Mouse (Mus musculus): ENCODE results near the gene Zp2. TPM values are rescaled to one million over a fixed set of nuclear protein-coding genes. Genes with fewer than 3 reads are reported as not detected.

Gene Zp2
- polyA plus RNA-seq (2012) = not detected in 2 replicates

GRCm38 (mm10) chr7:120145191-120145590 lies at the start of gene Zp2:
TSS of gene Zp2 (minus strand) at chr7:120145291.
- TF ChIP-seq GATA1 (IDR thresholded peaks at IDR 0.05; ENCODE audit: low read length) = no peak

DNA sequence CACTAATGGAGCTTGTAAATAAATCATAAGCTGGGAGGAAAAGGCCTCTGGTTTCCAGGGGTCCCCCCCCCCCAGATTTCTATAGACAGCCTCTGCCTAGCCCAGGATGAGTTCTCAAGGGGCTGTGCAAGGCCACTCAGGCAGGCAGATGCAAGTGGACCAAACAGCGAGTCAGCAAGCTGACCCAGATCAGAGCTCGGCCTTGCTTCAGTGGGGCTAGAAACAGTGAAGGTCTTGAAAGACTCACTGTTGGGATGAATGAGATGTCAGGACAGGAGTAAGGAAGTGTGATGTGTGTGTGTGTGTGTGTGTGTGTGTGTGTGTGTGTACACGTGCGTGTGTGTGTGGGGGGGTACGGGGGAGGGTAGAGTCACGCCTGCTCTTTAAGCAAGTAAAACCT lies 47.7 kb upstream of the Zp2 start:
- TF ChIP-seq GATA1 (IDR thresholded peaks at IDR 0.05; ENCODE audit: low read length) = no peak

DNA sequence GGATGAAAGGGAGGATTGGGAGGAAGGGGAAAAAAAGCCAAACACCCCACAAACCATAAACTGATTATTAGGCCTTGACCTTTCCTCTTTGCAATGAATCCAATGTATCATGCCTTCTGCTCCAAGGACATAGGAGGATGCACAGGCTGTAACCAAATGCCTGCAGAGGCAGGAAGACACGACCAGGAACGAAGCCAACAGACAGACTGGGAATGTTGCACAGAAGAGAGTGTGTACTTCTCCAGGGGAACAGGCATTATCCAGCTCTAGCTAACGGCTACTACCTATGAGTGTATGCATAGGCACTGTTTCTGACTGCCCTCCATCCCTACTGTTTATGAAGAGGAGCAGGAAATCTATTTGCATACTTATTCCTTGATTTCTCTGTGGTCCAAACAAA lies 47.1 kb upstream of the Zp2 start:
- no peak for TF ChIP-seq GATA1 (IDR thresholded peaks at IDR 0.05; ENCODE audit: low read length)

DNA sequence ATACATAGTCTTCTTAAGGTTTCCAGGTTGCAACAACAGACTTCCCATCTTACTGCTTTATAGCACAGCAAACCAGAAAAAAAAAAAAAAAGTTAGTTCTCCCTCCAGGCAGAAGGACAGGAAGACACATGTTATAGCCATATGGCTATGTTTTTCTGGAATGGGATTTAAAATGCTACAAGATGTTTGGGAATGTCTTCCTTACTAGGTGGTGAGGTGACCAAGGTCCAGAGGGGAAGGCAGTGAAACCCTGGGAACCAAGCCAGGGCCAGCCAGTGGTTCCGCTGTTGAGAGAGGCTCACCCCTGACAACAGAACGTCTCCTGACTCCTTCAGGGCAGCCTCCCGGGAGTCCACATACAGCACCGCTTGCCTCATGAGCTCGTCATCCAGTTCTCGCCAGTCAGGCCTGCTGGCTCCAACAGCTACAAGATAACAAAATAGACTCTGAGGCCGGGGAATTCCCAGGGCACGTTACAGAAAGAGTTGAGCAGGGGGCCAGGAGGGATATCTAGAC lies 45.1 kb upstream of the Zp2 start:
- TF ChIP-seq GATA1 (IDR thresholded peaks at IDR 0.05; ENCODE audit: low read length) = no peak

- no peak for TF ChIP-seq GATA1 (IDR thresholded peaks at IDR 0.05; ENCODE audit: low read length)
Observed at GRCm38 (mm10) chr7:120189369-120190149, 44.5 kb upstream of the Zp2 start.

GRCm38 (mm10) chr7:120188946-120189345 lies 43.9 kb upstream of the Zp2 start:
- TF ChIP-seq GATA1 (IDR thresholded peaks at IDR 0.05; ENCODE audit: low read length) = no peak

DNA sequence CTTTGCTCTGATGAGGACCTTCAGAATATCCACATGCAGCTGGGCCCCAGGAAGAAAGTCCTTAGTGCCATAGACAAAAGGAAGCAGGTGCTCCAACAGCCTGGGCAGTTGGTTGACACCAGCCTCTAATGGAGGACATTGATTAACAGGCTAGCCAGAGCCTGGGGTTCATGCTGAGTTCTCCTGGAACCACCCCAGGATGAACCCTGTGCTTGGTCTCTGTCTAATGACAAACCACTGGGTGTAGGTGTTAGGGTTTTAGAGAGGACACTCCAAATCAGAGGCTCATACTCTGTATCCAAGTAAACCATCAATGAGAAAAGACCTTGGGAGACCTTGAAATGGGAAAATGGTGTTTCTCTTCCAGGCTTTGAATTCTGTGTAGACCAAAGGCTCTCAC lies 37.8 kb upstream of the Zp2 start:
- no peak for TF ChIP-seq GATA1 (IDR thresholded peaks at IDR 0.05; ENCODE audit: low read length)

GRCm38 (mm10) chr7:120181401-120182230 lies 36.5 kb upstream of the Zp2 start:
- no peak for TF ChIP-seq GATA1 (IDR thresholded peaks at IDR 0.05; ENCODE audit: low read length)

DNA sequence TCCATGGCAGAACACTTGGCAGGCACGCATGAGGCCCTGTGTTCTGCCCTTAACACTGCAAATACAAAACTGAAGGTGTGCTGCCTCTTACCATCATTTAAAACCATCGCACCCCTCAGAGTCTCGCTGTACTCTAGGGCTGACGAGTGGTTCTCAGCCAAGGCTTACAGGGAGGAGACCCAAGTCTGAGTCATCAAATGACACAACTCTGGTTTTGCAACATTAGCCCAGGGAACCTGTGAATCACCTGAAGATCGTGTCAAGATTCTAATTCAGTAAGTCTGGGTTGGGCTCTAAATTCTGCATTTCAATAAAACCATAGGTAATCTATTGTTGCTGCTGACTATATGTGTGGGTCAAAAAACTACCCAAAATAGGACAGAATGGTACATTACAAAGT lies 35.5 kb upstream of the Zp2 start:
- TF ChIP-seq GATA1 (IDR thresholded peaks at IDR 0.05; ENCODE audit: low read length) = no peak

DNA sequence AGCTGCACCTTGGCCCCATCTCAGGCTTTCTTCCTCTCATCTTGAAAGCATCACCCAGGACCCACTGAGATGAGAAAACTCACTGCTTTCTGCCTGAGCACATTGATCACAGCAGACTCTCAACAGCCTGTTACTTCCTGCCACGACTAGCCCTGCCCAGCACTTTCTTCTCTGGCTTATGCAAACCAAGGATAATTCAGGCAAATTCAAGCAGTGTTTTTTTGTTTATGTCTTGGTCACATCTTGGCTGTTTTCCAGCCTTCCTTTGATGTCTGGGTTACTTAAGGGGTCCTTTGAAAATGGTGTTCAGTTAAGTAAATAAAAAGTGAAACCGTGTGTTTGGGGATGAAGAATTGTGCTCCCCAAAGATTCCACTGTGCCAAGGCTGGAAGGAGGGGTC lies 33.8 kb upstream of the Zp2 start:
- no peak for TF ChIP-seq GATA1 (IDR thresholded peaks at IDR 0.05; ENCODE audit: low read length)

- TF ChIP-seq GATA1 (IDR thresholded peaks at IDR 0.05; ENCODE audit: low read length) = no peak
Observed at GRCm38 (mm10) chr7:120177611-120178010, 32.5 kb upstream of the Zp2 start.

- TF ChIP-seq GATA1 (IDR thresholded peaks at IDR 0.05; ENCODE audit: low read length) = no peak
Observed at GRCm38 (mm10) chr7:120174723-120175504, 29.8 kb upstream of the Zp2 start.

DNA sequence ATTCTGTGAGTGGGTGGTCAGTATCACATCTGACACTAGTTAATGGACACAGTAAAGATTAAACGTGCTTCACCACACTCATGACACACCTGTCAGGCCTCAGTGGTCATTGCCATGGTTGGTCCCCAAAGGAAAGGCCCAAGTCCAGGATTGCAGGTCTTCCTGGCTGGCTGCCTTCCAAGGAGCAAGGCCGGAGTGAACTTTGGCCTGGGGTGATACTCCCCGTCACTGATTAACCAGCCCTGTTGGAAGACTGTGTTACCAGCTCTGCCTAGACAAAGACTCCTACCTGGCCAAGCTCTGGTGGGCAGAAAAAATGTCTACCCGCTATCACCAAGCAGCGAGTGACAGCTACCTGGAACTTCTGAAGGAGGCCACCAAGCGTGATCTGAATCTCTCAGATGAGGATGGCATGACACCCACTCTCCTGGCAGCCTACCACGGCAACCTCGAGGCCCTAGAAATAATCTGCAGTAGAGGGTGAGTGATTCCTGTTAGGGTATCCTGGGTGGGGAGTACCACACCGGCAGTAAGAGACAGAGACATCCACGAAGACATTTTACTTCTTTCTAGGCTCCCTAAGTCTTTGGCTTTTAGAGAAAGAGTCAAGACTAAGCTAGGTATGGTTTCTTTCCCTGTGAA lies 28.6 kb upstream of the Zp2 start, which contains the start of gene Anks4b:
Gene Anks4b (plus strand): TSS at position 256 of the 642 bp plus-strand sequence.
- TF ChIP-seq GATA1 (IDR thresholded peaks at IDR 0.05; ENCODE audit: low read length) = no peak

GRCm38 (mm10) chr7:120172188-120172700 lies 27.2 kb upstream of the Zp2 start:
- no peak for TF ChIP-seq GATA1 (IDR thresholded peaks at IDR 0.05; ENCODE audit: low read length)
